Mouse (Mus musculus) CH12.LX (cell line): ENCODE measurements around the gene Ndufs4.

Experiments used
- CTCF ChIP-seq, 2 experiments: IDR thresholded peaks in 1 of 2; conservative IDR thresholded peaks in 1 of 2; 2 replicates each; pipeline ENCODE4 v1.5.1; 2011 to 2012; ENCODE audit warnings: low read depth in 2 of 2, low read length in 2 of 2, improper control_type of control experiment in 1 of 2, inconsistent platforms in 1 of 2, mild to moderate bottlenecking in 1 of 2, moderate library complexity in 1 of 2
- EP300 ChIP-seq: IDR thresholded peaks from 2 replicates; pipeline ENCODE4 v1.6.1; 2011; ENCODE audit warnings: low read length, improper control_type of control experiment
- MAFK ChIP-seq: IDR thresholded peaks from 2 replicates; pipeline ENCODE4 v1.6.1; 2011; ENCODE audit warnings: low read length, improper control_type of control experiment; ENCODE audit not compliant: insufficient replicate concordance
- MAZ ChIP-seq: IDR thresholded peaks from 2 replicates; pipeline ENCODE4 v1.6.1; 2012; ENCODE audit warnings: low read depth, mild to moderate bottlenecking, inconsistent platforms, low read length, improper control_type of control experiment, moderate library complexity
- MXI1 ChIP-seq: IDR thresholded peaks from 2 replicates; pipeline ENCODE4 v1.6.1; 2011; ENCODE audit warnings: mild to moderate bottlenecking, low read depth, low read length, improper control_type of control experiment
- POLR2A ChIP-seq: IDR thresholded peaks from 2 replicates; pipeline ENCODE4 v1.6.1; 2011; ENCODE audit warnings: low read depth, mild to moderate bottlenecking, improper control_type of control experiment, low read length
- SIN3A ChIP-seq: IDR thresholded peaks from 2 replicates; pipeline ENCODE4 v1.6.1; 2012; ENCODE audit warnings: low read length, improper control_type of control experiment, inconsistent platforms
- TCF12 ChIP-seq: IDR thresholded peaks from 2 replicates; pipeline ENCODE4 v1.6.1; 2014; ENCODE audit warnings: low read depth, mild to moderate bottlenecking, inconsistent platforms, low read length, improper control_type of control experiment

DNA sequence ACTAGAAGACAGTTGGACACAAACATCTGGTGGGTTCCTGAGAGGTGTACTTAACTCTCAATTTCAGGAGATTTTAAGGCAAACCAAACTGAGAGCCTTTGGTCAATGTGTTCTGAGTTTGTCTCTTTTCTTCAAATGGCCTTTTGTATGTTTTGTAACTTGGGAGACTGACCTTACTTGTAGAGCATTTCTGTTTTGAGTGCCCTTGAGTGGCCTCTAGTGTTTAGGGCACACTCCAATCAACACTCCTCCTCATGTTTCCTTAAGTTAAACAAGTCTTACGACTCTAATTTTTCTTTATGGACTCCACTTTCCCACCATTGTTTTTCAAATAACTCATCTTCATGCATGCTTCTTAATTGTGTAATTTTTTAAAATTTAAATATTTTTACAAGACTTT, 98.6 kb downstream of the Ndufs4 start:
- no peak for TF ChIP-seq MXI1
- TF ChIP-seq EP300, result no peak
- no peak for TF ChIP-seq POLR2A
- TF ChIP-seq MAZ, result no peak
- no peak for TF ChIP-seq TCF12
- no peak for TF ChIP-seq MAFK
- no peak for TF ChIP-seq SIN3A
- no peak for TF ChIP-seq CTCF (conservative IDR thresholded peaks at IDR 0.05 in 1 of 2, IDR thresholded peaks at IDR 0.05 in 1 of 2; ENCODE audit: low read depth in 2 of 2, low read length in 2 of 2)
